Mouse (Mus musculus) kidney, adult 2 months (tissue): Measurements from ENCODE around the gene Lrrc4b. TPM values are rescaled to one million over a fixed set of nuclear protein-coding genes. Genes with fewer than 3 reads are reported as not detected.
A peak's percentile ranks its signal among the peaks of the same experiment; 100 is the strongest.

Source experiments
- DNase-seq: peaks from one replicate; pipeline ENCODE4 v3.0.0; 2021
- H3K27ac ChIP-seq: fragments of 200-500 bp; 2 replicates; pipeline ENCODE4 v1.5.1; 2012; ENCODE audit warnings: low read depth, low read length, control low read depth, inconsistent platforms; ENCODE audit not compliant: insufficient read depth
- H3K27me3 ChIP-seq: fragments of 200-500 bp; replicated peaks from 2 replicates; pipeline ENCODE4 v1.6.1; 2012; ENCODE audit warnings: mild to moderate bottlenecking, moderate library complexity, low read length, inconsistent platforms; ENCODE audit not compliant: control insufficient read depth, insufficient read depth
- H3K36me3 ChIP-seq: fragments of 200-500 bp; 2 replicates; pipeline ENCODE4 v1.6.1; 2012; ENCODE audit warnings: mild to moderate bottlenecking, moderate library complexity, low read length, inconsistent platforms; ENCODE audit not compliant: control insufficient read depth, insufficient read depth
- H3K4me1 ChIP-seq: fragments of 200-500 bp; 2 replicates; pipeline ENCODE4 v1.6.1; 2011; ENCODE audit warnings: low read length; ENCODE audit not compliant: control insufficient read depth, insufficient read depth
- H3K4me3 ChIP-seq: fragments of 200-500 bp; 2 replicates; pipeline ENCODE4 v1.5.1; 2011; ENCODE audit warnings: mild to moderate bottlenecking, low read depth, low read length, control low read depth; ENCODE audit not compliant: insufficient read depth
- CTCF ChIP-seq: fragments of 200-500 bp; conservative IDR thresholded peaks from 2 replicates; pipeline ENCODE4 v1.5.1; 2011; ENCODE audit warnings: low read depth, mild to moderate bottlenecking, control low read depth, low read length, moderate library complexity, mixed read lengths; ENCODE audit not compliant: insufficient read depth, insufficient read length
- POLR2A ChIP-seq: fragments of 200-500 bp; IDR thresholded peaks from one replicate; pipeline ENCODE4 v1.6.1; 2011; ENCODE audit warnings: low read depth, low read length, control low read depth
- WGBS: fragments of 180-500 bp; shearing (Covaris S2); methylation state at CpG from one replicate; pipeline ENCODE4 v1.1.7; 2018; 5-methylcytosine and 5-hydroxymethylcytosine counted together
- polyA plus RNA-seq: library from polyadenylated mRNA; depleted of rRNA; stranded (reverse); fragments of >200 nt; gene quantifications from 2 replicates; pipeline ENCODE4 v1.2.3, GENCODE M21; 2012; rRNA removed

Gene Lrrc4b
- polyA plus RNA-seq, 1 experiment, result 0.52 TPM

DNA sequence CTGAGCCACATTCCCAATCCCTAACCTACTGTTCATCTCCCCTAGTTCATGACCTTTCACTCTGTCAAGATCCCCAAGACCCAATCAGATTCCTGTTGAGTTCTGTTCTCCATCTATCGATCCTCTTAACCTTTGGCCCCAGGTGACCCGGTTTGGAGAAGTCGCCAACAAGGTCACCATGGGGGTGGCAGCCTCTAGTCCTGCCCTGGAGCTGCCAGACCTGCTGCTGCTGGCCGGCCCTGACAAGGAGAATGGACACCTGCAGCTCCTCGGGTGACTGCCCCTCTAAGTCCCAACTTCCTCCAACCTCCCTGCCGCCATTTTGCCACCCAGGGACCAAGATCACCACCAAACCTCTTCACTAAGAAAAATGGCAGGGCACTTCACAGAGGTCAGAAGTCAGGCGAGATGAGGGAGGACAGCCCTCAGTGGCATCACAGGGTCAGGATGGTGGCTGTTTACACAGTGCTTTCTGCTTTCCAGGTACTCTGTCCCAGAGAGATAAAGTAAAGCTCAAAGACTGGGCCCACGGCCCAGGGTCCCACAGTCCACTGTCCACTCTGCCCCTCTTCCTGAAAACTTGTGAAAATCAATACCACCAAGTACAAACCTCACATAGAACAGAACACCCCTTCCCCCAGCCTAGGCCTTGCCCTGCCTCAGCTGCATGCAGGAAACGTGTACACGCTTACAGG is 68.7 kb downstream of the Lrrc4b start:
- 86% methylated on average over 10 of the region's 10 CpGs for WGBS
- no peak for TF ChIP-seq CTCF
- TF ChIP-seq POLR2A, result no peak
- H3K4me1 ChIP-seq, result peaks cover 10% of the 10 kb centered on the region
- H3K27me3 ChIP-seq, result no peaks in the 10 kb centered on the region
- no peaks in the 10 kb centered on the region for H3K36me3 ChIP-seq
- H3K4me3 ChIP-seq, result no peak overlapping the region
- no peak overlapping the region for H3K27ac ChIP-seq
- no peak for DNase-seq

DNA sequence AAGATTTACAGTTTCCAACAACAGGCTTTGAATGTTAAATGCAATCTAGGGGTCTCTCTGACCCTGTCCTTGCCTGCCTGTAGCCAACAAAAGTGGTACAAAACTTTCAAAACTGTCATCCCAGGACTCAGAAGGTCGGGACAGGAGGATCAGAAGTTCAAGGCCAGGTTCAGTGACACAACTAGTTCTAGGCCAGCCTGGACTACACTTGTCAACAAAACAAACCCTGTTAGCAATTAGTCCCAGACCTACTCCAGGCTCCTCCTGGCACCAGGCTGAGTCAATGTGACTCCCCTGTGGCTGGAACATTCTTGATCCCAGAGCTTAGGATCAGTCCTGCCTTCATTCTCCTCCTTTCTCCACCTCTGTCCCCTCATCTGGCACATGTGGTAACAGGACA is 70.1 kb downstream of the Lrrc4b start:
- DNase-seq, result no peak
- Histone ChIP-seq H3K36me3 (no peaks in the 10 kb centered on the region), H3K27ac (no peak overlapping the region), H3K27me3 (no peaks in the 10 kb centered on the region), H3K4me1 (peaks cover 10% of the 10 kb centered on the region), H3K4me3 (no peak overlapping the region)
- WGBS, result 73% methylated on average over 1 of the region's 1 CpGs
- TF ChIP-seq CTCF (no peak), POLR2A (no peak)

DNA sequence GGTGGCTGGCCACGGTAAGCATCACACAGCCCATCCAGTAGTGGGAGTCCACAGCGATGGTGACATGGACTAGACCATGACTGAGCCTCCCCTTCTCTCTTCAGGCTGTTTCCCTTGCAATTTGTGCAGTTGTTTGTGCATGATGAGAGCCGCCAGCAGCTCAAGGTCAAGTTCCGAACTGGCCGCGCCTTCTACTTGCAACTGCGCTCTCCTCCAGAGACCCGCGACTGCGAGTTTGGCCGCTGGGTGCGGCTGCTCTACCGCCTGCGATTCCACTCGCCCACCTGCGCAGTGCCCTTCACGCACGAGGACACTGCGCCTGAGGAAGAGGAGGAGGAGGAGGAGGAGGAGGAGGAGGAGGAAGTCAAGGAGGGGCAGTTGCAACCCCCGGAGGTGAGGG is 71.2 kb downstream of the Lrrc4b start:
- no peak for TF ChIP-seq CTCF
- TF ChIP-seq POLR2A, result no peak
- WGBS, result 62% methylated on average over 20 of the region's 20 CpGs
- Histone ChIP-seq H3K36me3 (no peaks in the 10 kb centered on the region), H3K4me1 (peaks cover 8% of the 10 kb centered on the region), H3K27ac (no peak overlapping the region), H3K4me3 (no peak overlapping the region), H3K27me3 (no peaks in the 10 kb centered on the region)
- DNase-seq, result no peak

DNA sequence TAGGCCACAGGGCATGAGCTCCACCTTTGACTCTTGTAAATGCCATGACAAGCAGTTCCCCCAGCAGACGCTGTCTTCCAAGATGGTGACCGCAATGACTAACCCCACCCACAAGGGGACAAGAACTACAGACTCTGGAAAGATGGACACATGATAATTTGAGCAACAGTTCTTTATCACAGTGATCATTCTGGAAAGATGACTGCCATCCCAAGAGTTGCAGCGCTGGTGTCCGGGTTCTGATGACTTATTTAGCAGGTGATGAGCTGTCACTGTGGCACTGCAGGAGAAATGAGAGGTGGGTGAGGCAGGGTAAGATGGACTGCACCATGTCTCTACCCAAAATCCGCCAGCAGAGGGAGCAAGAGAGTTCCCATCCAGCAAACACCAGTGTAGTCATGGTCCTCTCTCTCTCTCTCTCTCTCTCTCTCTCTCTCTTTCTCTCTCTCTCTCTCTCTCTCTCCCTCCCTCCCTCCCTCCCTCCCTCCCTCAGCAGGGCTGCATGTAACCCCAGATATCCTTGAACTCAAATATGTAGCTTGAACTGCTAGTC is 72.8 kb downstream of the Lrrc4b start:
- DNase-seq, result peak; percentile 60
- no peaks in the 10 kb centered on the region for H3K36me3 ChIP-seq
- TF ChIP-seq POLR2A (no peak), CTCF (peak; percentile 75)
- H3K27ac ChIP-seq, result no peak overlapping the region
- 38% methylated on average over 5 of the region's 5 CpGs for WGBS
- H3K27me3 ChIP-seq, result no peaks in the 10 kb centered on the region
- no peaks in the 10 kb centered on the region for H3K4me1 ChIP-seq
- no peak overlapping the region for H3K4me3 ChIP-seq

DNA sequence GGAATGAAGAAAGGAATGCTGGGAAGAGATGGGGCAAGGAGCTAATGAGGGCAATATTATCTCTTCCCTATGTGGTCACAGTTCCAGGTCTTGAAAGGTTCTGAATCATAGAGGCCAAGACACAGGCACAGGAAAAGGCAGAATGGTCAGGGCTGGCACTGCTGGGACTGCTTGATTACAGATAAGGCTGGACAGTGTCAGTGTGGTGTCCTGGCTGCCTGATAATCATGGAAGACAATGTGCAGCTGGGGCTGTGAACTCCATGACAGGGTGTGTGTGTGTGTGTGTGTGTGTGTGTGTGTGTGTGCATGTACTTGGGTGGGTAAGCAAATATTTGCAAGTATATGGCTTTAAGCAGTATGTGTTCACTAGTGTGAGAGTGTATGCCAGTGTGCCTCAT is 78.7 kb downstream of the Lrrc4b start:
- no peaks in the 10 kb centered on the region for H3K36me3 ChIP-seq
- no peak for TF ChIP-seq CTCF
- TF ChIP-seq POLR2A, result no peak

More for the DNA sequence above, 78.7 kb downstream of the Lrrc4b start:
- no peak overlapping the region for H3K27ac ChIP-seq
- no peak overlapping the region for H3K4me3 ChIP-seq
- no peaks in the 10 kb centered on the region for H3K4me1 ChIP-seq
- no peak for DNase-seq
- no peaks in the 10 kb centered on the region for H3K27me3 ChIP-seq

Other genes with a start within 250 kb of the Lrrc4b start
- 2.0 and 2.1 TPM in 2 replicates for gene Klk1b24, start 240.8 kb upstream of the Lrrc4b start, polyA plus RNA-seq
- 2.6 and 3.3 TPM in 2 replicates for gene Klk1b3, start 230.8 kb upstream of the Lrrc4b start, polyA plus RNA-seq
- gene Klk1b4, start 221.6 kb upstream of the Lrrc4b start, polyA plus RNA-seq, result 0.53 and 0.91 TPM in 2 replicates
- 6.8 and 7.0 TPM in 2 replicates for gene Klk1b5, start 213.1 kb upstream of the Lrrc4b start, polyA plus RNA-seq
- gene Klk1, start 203.7 kb upstream of the Lrrc4b start, polyA plus RNA-seq, result 4,551 and 6,375 TPM in 2 replicates
- 0.06 TPM in 1 of 2 replicates, not detected in the other for gene Gm36864, start 192.8 kb upstream of the Lrrc4b start, polyA plus RNA-seq
- gene 1700028J19Rik, start 182.3 kb upstream of the Lrrc4b start, polyA plus RNA-seq, result 27.2 and 32.1 TPM in 2 replicates
- 39.4 and 47.9 TPM in 2 replicates for gene 2410002F23Rik, start 182.3 kb upstream of the Lrrc4b start, polyA plus RNA-seq
- not detected in 2 replicates for gene Acp4, start 171.6 kb upstream of the Lrrc4b start, polyA plus RNA-seq
- not detected in 2 replicates for gene Gm15517, start 167.6 kb upstream of the Lrrc4b start, polyA plus RNA-seq
- gene Clec11a, start 122.1 kb upstream of the Lrrc4b start, polyA plus RNA-seq, result 6.4 and 8.1 TPM in 2 replicates
- 0.43 and 0.66 TPM in 2 replicates for gene Shank1, start 118.8 kb upstream of the Lrrc4b start, polyA plus RNA-seq
- 12.0 and 12.9 TPM in 2 replicates for gene Syt3, start 44.9 kb upstream of the Lrrc4b start, polyA plus RNA-seq
- gene 1700008O03Rik, start 43.2 kb upstream of the Lrrc4b start, polyA plus RNA-seq, result 0.69 and 0.75 TPM in 2 replicates
- 224 and 293 TPM in 2 replicates for gene Aspdh, start 36.4 kb downstream of the Lrrc4b start, polyA plus RNA-seq
- gene Josd2, start 39.0 kb downstream of the Lrrc4b start, polyA plus RNA-seq, result 92.8 and 129 TPM in 2 replicates
- gene Emc10, start 67.5 kb downstream of the Lrrc4b start, polyA plus RNA-seq, result 298 and 346 TPM in 2 replicates
- gene Fam71e1, start 67.6 kb downstream of the Lrrc4b start, polyA plus RNA-seq, result 12.2 and 18.6 TPM in 2 replicates
- 0.12 and 6.4 TPM in 2 replicates for gene Mybpc2, start 95.6 kb downstream of the Lrrc4b start, polyA plus RNA-seq
- gene Spib, start 103.1 kb downstream of the Lrrc4b start, polyA plus RNA-seq, result 0.88 and 8.3 TPM in 2 replicates
- gene Pold1, start 119.8 kb downstream of the Lrrc4b start, polyA plus RNA-seq, result 12.7 and 14.2 TPM in 2 replicates
- gene Nr1h2, start 124.9 kb downstream of the Lrrc4b start, polyA plus RNA-seq, result 136 and 159 TPM in 2 replicates
- 4,402 and 6,941 TPM in 2 replicates for gene Napsa, start 143.4 kb downstream of the Lrrc4b start, polyA plus RNA-seq
- gene Kcnc3, start 161.6 kb downstream of the Lrrc4b start, polyA plus RNA-seq, result 19.1 and 20.6 TPM in 2 replicates
- gene Myh14, start 241.8 kb downstream of the Lrrc4b start, polyA plus RNA-seq, result 8.5 and 12.4 TPM in 2 replicates